Mouse (Mus musculus) neural tube, embryonic 10.5 days (tissue): ENCODE measurements around the gene Rho.

Experiments
- DNase-seq: peaks from one replicate; pipeline ENCODE4 v3.0.0-alpha.2; 2017; ENCODE audit warnings: low spot score; ENCODE audit errors: extremely low spot score

The Rho gene

GRCm38 (mm10) chr6:115975606-115976005 lies 44.1 kb downstream of the Rho start:
- DNase-seq: no peak

- no peak for DNase-seq
These were observed 46.3 kb downstream of the Rho start for GRCm38 (mm10) chr6:115977810-115978209.

GRCm38 (mm10) chr6:115978596-115978995 lies 47.0 kb downstream of the Rho start:
- DNase-seq: no peak

GRCm38 (mm10) chr6:115982889-115983288 lies 51.3 kb downstream of the Rho start:
- DNase-seq: no peak

- no peak for DNase-seq
These were observed 51.9 kb downstream of the Rho start for GRCm38 (mm10) chr6:115983306-115984038.

- DNase-seq: no peak
These were observed 53.0 kb downstream of the Rho start for GRCm38 (mm10) chr6:115984580-115984979.

- no peak for DNase-seq
These were observed 54.1 kb downstream of the Rho start for GRCm38 (mm10) chr6:115985622-115986021.

- no peak for DNase-seq
These were observed 55.0 kb downstream of the Rho start for GRCm38 (mm10) chr6:115986472-115987095.

GRCm38 (mm10) chr6:115987096-115987747 lies 55.7 kb downstream of the Rho start:
- no peak for DNase-seq

GRCm38 (mm10) chr6:115989032-115989431 lies 57.5 kb downstream of the Rho start:
- no peak for DNase-seq

- no peak for DNase-seq
These were observed 58.1 kb downstream of the Rho start for GRCm38 (mm10) chr6:115989607-115990006.
